Mouse (Mus musculus) midbrain, embryonic 16.5 days (tissue): ENCODE measurements around the gene Cbarp. TPM values are rescaled to one million over a fixed set of nuclear protein-coding genes. Genes with fewer than 3 reads are reported as not detected.

ENCODE experiments used
- ATAC-seq: fragments of 200-750 bp; cut with Nextera tagmentation; 2 replicates; pipeline ENCODE4 v1.8.0; 2017; ENCODE audit warnings: moderate TSS enrichment
- H3K27ac ChIP-seq: fragments of 300-500 bp; sonication (generic); 2 replicates; pipeline ENCODE4 v1.5.1; 2014; ENCODE audit warnings: mild to moderate bottlenecking, low read length, mixed read lengths
- H3K27me3 ChIP-seq: fragments of 300-500 bp; sonication (generic); 2 replicates; pipeline ENCODE4 v1.6.1; 2014; ENCODE audit warnings: low read depth, low read length, mixed read lengths; ENCODE audit not compliant: control insufficient read depth, insufficient read depth
- H3K36me3 ChIP-seq: fragments of 300-500 bp; sonication (generic); 2 replicates; pipeline ENCODE4 v1.6.1; 2014; ENCODE audit warnings: mild to moderate bottlenecking, low read length, moderate library complexity, mixed read lengths; ENCODE audit not compliant: control insufficient read depth, insufficient read depth
- H3K4me1 ChIP-seq: fragments of 300-500 bp; sonication (generic); 2 replicates; pipeline ENCODE4 v1.6.1; 2014; ENCODE audit warnings: mild to moderate bottlenecking, low read length, mixed read lengths; ENCODE audit not compliant: control insufficient read depth, insufficient read depth
- H3K4me2 ChIP-seq: fragments of 300-500 bp; sonication (generic); 2 replicates; pipeline ENCODE4 v1.6.1; 2014; ENCODE audit warnings: mild to moderate bottlenecking, low read length, mixed read lengths
- H3K4me3 ChIP-seq: fragments of 300-500 bp; sonication (generic); 2 replicates; pipeline ENCODE4 v1.5.1; 2014; ENCODE audit warnings: low read depth, mild to moderate bottlenecking, low read length, moderate library complexity, mixed read lengths
- H3K9ac ChIP-seq: fragments of 300-500 bp; sonication (generic); 2 replicates; pipeline ENCODE4 v1.6.1; 2014; ENCODE audit warnings: low read depth, low read length, mixed read lengths
- H3K9me3 ChIP-seq: fragments of 300-500 bp; sonication (generic); replicated peaks from 2 replicates; pipeline ENCODE4 v1.6.1; 2014; ENCODE audit warnings: mild to moderate bottlenecking, low read length, mixed read lengths; ENCODE audit not compliant: control insufficient read depth, poor library complexity, severe bottlenecking
- WGBS: fragments of 180-500 bp; shearing (Covaris S2); extraction: QIAGEN DNeasy Blood & Tissue Kit; methylation state at CpG from one replicate; pipeline ENCODE4 v1.1.7; 2014; 5-methylcytosine and 5-hydroxymethylcytosine counted together
- polyA plus RNA-seq: library from polyadenylated mRNA; unstranded; fragments of >200 nt; fragmentation: Nextera tagmentation; extraction: Ambion mirVana; gene quantifications from 2 replicates; pipeline ENCODE4 v1.2.1, GENCODE M21; 2015

The Cbarp gene
- polyA plus RNA-seq, 1 experiment from 2014 or later = 81.6 TPM

- Histone ChIP-seq H3K4me1 (peaks cover 11% of the 10 kb centered on the region), H3K27ac (no peak overlapping the region), H3K4me3 (no peak overlapping the region), H3K4me2 (no peak overlapping the region), H3K9me3 (no peaks in the 10 kb centered on the region), H3K9ac (no peak overlapping the region), H3K27me3 (no peaks in the 10 kb centered on the region), H3K36me3 (no peaks in the 10 kb centered on the region)
- no peak for ATAC-seq
- WGBS = 86% methylated on average over 3 of the region's 3 CpGs
Observed at GRCm38 (mm10) chr10:80104181-80104580, 36.5 kb downstream of the Cbarp start.

DNA sequence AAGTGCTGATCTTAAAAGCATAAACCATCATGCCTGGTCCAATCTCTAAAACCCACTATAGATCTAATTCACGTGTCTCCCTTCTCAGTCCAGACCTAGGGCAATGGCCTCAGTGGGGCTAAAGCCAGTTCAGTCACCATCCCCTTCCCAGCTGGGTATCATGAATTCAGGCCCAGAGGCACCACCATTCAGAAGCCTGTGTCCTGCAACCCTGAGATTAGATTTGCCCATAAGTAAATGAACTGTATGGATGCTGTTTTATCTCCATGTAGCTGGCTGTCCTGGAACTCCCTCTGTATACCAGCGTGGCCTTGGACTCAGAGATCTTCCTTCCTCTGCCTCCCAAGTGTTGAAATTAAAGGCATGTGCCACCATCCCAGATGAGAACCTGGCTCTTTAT is 37.6 kb downstream of the Cbarp start:
- 0 out of 2 replicates have a peak, but pooled peaks have one; percentile 12 for ATAC-seq
- H3K4me3 ChIP-seq = no peak overlapping the region
- no peaks in the 10 kb centered on the region for H3K36me3 ChIP-seq
- whole genome bisulfite sequencing = 81% methylated on average over 2 of the region's 2 CpGs
- H3K27ac ChIP-seq = peak overlapping the region; percentile 47
- H3K9me3 ChIP-seq = no peaks in the 10 kb centered on the region
- peak overlapping the region; percentile 86 for H3K4me2 ChIP-seq
- H3K4me1 ChIP-seq = peaks cover 11% of the 10 kb centered on the region
- no peak overlapping the region for H3K9ac ChIP-seq
- H3K27me3 ChIP-seq = no peaks in the 10 kb centered on the region

DNA sequence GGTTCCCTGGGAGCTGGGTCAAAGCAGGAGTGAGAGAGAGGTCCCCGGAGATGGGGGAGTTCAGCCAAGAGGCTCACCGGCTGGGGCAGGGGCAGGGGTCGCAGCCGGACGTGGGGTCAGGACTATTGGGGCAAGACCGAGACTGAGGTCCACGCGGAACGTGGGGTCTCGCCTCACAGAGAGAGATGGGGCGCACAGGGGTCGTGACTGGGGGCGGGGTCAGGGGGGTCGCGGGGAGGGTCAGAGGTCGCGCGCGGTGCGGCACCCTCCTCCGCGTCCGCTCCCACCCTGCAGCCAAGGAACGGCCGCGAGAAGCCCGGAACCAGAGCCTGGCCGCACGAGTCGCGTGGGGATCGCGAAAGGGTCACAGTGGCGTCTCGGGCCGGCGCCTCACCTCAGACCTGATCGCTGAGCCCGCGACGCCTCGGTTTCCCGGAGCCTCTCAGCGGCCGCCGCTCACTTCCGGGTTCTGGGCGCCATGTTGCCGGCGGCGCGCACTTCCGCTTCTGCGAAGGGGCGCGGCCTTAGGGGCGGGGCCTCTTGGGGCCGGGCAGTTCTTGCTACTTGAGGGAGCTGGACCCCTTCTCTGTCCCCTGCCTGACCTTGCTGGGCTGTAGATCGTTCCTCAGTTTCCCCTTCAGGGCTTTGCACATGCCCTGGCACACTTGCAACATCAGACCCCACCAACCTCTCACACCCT is 38.3 kb downstream of the Cbarp start:
- peak overlapping the region; percentile 76 for H3K4me3 ChIP-seq
- no peaks in the 10 kb centered on the region for H3K9me3 ChIP-seq
- no peaks in the 10 kb centered on the region for H3K27me3 ChIP-seq
- ATAC-seq = peak; percentile 79
- H3K9ac ChIP-seq = peak overlapping the region; percentile 82
- no peaks in the 10 kb centered on the region for H3K36me3 ChIP-seq
- peaks cover 11% of the 10 kb centered on the region for H3K4me1 ChIP-seq
- H3K4me2 ChIP-seq = peak overlapping the region; percentile 86
- H3K27ac ChIP-seq = peak overlapping the region; percentile 47
- WGBS = under 1% methylated on average over 54 of the region's 59 CpGs

DNA sequence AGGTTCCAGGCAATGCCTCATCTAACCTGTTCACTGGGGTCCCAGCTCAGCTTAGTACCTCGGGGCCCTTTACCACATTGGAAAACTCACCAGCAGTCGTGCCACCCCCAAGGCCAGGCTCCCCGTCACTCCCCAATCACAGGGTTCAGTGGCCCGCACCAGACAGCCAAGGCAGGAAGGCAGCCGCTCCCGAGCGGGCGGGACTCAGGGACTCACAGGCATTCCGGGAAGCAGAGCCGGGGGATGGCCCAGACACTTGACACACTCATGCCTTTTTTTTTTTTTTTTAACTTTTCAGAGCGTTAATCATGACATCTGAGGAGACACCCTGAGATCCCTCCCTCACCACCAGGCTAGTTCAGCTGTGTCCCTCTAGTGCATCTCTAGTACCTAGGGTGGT is 39.7 kb downstream of the Cbarp start:
- Histone ChIP-seq H3K27ac (no peak overlapping the region), H3K9ac (no peak overlapping the region), H3K27me3 (no peaks in the 10 kb centered on the region), H3K9me3 (no peaks in the 10 kb centered on the region), H3K4me3 (no peak overlapping the region), H3K36me3 (no peaks in the 10 kb centered on the region), H3K4me2 (peak overlapping the region; percentile 86; the same call in 1 of the 2 replicates), H3K4me1 (peaks cover 11% of the 10 kb centered on the region)
- no peak for ATAC-seq
- WGBS = 70% methylated on average over 11 of the region's 11 CpGs

GRCm38 (mm10) chr10:80098630-80099029 is 42.0 kb downstream of the Cbarp start:
- H3K9ac ChIP-seq = no peak overlapping the region
- peaks cover 11% of the 10 kb centered on the region for H3K4me1 ChIP-seq
- ATAC-seq = no peak
- H3K36me3 ChIP-seq = no peaks in the 10 kb centered on the region
- H3K27me3 ChIP-seq = no peaks in the 10 kb centered on the region
- H3K4me2 ChIP-seq = no peak overlapping the region
- 88% methylated on average over 5 of the region's 5 CpGs for WGBS
- H3K27ac ChIP-seq = no peak overlapping the region
- no peaks in the 10 kb centered on the region for H3K9me3 ChIP-seq
- no peak overlapping the region for H3K4me3 ChIP-seq

GRCm38 (mm10) chr10:80097275-80097674 is 43.4 kb downstream of the Cbarp start:
- WGBS = 23% methylated on average over 6 of the region's 7 CpGs
- H3K9me3 ChIP-seq = no peaks in the 10 kb centered on the region
- H3K4me1 ChIP-seq = peaks cover 11% of the 10 kb centered on the region
- H3K27ac ChIP-seq = no peak overlapping the region
- no peaks in the 10 kb centered on the region for H3K36me3 ChIP-seq
- H3K27me3 ChIP-seq = no peaks in the 10 kb centered on the region
- H3K9ac ChIP-seq = no peak overlapping the region
- no peak for ATAC-seq
- no peak overlapping the region for H3K4me3 ChIP-seq
- no peak overlapping the region for H3K4me2 ChIP-seq

- Histone ChIP-seq H3K4me2 (no peak overlapping the region), H3K27ac (no peak overlapping the region), H3K36me3 (no peaks in the 10 kb centered on the region), H3K4me3 (no peak overlapping the region), H3K9ac (no peak overlapping the region), H3K27me3 (no peaks in the 10 kb centered on the region), H3K4me1 (no peaks in the 10 kb centered on the region), H3K9me3 (no peaks in the 10 kb centered on the region)
- ATAC-seq = no peak
- WGBS = 87% methylated on average over 5 of the region's 5 CpGs
Observed at GRCm38 (mm10) chr10:80095547-80095946, 45.1 kb downstream of the Cbarp start.

DNA sequence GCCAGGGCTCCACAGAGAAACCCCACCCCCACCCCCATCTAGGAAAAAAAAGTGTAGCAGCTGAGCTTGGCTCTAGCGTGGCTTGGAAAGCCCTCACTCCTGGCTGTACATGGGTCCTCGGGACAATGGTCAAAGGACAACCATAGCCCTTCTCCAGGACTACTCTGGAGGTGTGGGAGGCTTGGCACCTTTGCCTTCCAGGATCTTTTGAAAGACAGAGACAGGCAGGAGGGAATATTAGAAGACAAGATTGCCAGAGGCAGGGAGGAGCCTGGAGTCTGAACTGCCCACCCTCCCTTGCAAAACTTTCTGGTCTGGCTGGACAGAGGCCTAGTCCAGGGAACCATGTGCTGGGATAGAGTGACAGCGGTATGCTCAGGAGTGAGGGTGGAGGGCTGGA is 46.0 kb downstream of the Cbarp start:
- Histone ChIP-seq H3K4me2 (no peak overlapping the region), H3K4me3 (no peak overlapping the region), H3K27ac (no peak overlapping the region), H3K9me3 (no peaks in the 10 kb centered on the region), H3K36me3 (no peaks in the 10 kb centered on the region), H3K9ac (no peak overlapping the region), H3K4me1 (no peaks in the 10 kb centered on the region), H3K27me3 (no peaks in the 10 kb centered on the region)
- 79% methylated on average over 3 of the region's 3 CpGs for WGBS
- no peak for ATAC-seq

GRCm38 (mm10) chr10:80094085-80094484 is 46.5 kb downstream of the Cbarp start:
- H3K36me3 ChIP-seq = no peaks in the 10 kb centered on the region
- H3K9ac ChIP-seq = no peak overlapping the region
- H3K27me3 ChIP-seq = no peaks in the 10 kb centered on the region
- WGBS = 95% methylated on average over 6 of the region's 6 CpGs
- ATAC-seq = no peak
- H3K27ac ChIP-seq = no peak overlapping the region
- H3K9me3 ChIP-seq = no peaks in the 10 kb centered on the region
- no peaks in the 10 kb centered on the region for H3K4me1 ChIP-seq
- H3K4me2 ChIP-seq = no peak overlapping the region
- H3K4me3 ChIP-seq = no peak overlapping the region
